Mouse (Mus musculus) cerebellum, postnatal 14 days (tissue): Measurements from ENCODE around the gene Lrrc8c.

ENCODE experiments used
- DNase-seq, 2 experiments: peaks; one replicate each; pipeline ENCODE4 v3.0.0; 2021; ENCODE audit warnings: mixed read lengths in 2 of 2

Lrrc8c gene

GRCm38 (mm10) chr5:105501136-105501535, 18.1 kb upstream of the Lrrc8c start:
- no peak for DNase-seq

GRCm38 (mm10) chr5:105508813-105509212, 10.4 kb upstream of the Lrrc8c start:
- DNase-seq, result no peak

- no peak for DNase-seq
Measured at GRCm38 (mm10) chr5:105512297-105512696, 6.9 kb upstream of the Lrrc8c start.

- no peak for DNase-seq
Measured at GRCm38 (mm10) chr5:105515532-105515931, 3.7 kb upstream of the Lrrc8c start.

DNA sequence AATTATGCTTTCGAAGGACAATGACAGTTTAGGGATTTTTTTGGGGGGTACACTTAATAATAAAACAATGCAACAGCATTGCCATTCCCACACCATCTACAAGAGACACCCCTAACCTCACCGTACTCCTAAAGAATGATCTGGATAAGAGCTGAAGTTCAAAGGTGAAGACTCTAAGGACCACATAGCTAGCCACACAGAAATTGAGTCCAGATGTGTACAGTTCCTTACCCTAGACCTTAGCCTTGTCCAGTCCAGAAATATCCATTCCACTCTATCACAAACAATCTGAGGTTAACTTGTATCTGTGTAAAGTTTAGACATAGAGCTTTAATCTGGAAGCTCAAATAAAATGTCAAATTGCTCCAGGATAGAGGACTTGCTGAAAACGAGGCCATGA, 2.9 kb upstream of the Lrrc8c start:
- DNase-seq, result no peak

GRCm38 (mm10) chr5:105517992-105518625, 1.1 kb upstream of the Lrrc8c start:
- DNase-seq, result no peak

DNA sequence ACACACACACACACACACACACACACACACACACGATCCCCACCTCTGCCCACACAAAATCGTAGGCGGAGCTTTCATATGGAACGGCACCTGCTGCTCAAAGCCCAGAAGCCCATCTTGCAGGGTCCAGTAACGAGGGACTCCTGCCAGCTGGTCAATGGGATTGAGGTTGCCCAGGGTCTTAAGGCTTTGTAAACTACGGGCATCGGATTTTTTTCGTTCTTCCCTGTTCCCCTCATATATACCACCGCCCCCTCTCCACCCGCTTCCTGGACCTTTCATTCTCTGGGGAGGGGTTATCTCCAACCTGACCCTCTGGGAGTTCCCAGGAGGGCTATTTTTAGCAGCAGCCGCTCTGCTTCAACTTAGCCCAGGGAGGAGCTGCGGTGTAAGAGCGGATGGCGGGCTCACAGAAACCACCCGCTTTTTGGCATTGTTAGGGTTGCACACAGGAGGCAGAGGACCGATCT, 527 bp upstream of the Lrrc8c start:
- DNase-seq, result peak; percentile 31 to 36

- DNase-seq, result peak in 1 of 2 experiments; percentile 12
Measured at GRCm38 (mm10) chr5:105519976-105520300, 750 bp downstream of the Lrrc8c start.

- DNase-seq, result no peak
Measured at GRCm38 (mm10) chr5:105520442-105520965, 1.3 kb downstream of the Lrrc8c start.

DNA sequence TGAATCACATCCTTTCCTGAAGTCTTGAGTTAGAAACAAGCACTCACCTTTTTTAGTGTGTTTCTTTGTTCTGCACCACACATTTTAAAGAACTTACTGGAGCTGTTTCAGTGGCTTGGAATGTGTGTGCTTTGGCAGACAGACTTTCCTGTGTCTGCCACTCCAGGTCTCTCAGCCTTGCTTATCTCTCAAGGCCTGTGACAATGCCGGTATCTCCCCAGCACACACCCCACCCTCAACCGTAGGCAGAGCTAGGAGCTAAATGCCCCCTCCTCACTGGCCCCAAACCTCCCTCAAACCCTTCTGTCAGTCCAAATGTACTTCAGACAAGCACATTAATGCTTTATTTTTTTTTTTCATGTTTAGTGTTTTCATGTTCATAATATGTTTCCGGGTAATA, 4.3 kb downstream of the Lrrc8c start:
- DNase-seq, result no peak

- no peak for DNase-seq
Measured at GRCm38 (mm10) chr5:105525004-105525403, 5.8 kb downstream of the Lrrc8c start.

DNA sequence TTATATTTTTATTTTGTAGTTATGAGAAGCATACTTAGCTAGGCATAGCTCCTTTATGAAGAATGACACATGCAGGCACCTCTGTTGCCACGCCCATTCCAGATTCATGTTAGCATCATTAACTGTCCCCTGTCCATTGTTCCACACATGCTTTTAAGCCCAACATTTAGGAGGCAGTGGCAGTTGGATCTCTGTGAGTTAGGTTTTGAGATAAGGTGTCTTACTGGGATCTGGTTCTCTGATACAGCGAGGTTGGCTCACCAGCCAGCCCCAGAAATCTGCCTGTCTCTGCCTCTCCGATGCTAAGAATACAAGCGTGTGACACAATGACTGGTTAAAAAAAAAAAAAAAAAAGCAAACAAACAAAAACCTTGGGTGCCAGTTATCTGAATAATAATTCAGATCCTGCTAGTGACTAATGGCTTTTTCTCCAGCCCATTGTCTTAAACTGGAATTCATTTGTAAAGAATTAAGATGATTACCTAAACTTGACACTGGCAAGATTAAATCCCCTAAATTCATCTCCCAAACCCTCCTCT, 7.0 kb downstream of the Lrrc8c start:
- no peak for DNase-seq

DNA sequence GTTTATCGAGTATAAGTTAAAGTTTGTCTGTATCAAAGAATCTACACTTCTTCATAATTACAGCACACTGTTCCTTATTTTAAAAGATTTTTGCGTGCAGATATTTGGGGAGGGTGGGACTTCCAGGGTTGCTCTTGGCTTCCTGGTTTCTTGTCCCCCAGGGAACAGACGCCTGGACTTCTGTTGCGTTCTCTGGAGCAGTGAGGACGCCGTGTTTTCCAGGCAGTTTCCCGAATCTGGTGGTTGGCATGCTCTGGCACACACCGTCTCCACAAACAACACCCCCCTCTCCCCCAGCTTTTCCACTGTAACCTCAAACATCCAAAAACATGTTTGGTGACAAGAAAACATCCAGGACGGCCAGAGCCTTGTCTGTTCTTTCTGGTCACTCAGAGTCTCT, 7.6 kb downstream of the Lrrc8c start:
- DNase-seq, result no peak

DNA sequence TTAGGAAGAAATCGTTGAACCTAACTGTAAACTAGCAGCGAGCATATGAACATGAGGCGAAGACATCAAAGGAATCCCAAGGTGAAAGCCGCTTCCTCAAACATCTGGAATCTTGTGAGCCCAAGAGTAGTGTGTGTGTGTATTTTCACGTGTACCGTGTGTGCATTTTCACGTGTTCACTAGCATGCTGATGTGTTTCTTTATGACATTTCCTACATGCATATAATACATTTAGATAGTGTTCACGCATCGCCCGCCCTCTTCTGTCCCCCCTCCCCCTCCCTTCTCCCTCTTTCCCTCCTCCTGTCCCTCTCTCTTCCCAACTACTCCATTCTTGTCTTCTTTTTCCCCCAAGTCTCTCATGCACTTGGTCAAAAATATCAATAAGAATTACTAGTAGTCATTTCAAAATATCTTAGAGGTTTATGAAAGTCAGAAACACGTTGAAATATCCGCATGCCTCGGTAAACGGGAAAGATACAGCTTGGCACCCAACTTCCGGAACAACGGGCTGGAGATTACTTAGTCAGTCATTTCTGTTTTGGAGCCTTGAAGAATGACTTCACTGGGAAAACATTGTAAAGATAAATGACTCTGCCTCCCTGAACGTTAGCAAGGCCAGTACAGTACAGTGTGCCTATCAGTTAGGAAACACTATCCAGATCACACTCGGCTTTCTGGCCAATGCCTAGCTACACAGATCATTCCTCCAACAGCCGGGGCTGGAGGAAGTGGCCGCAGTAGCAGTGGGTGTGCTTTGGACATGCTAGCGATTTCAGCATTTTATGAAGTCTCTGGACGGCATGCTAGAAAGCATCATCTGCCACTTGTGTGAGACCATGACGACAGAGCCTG, 8.5 kb downstream of the Lrrc8c start:
- DNase-seq, result no peak

DNA sequence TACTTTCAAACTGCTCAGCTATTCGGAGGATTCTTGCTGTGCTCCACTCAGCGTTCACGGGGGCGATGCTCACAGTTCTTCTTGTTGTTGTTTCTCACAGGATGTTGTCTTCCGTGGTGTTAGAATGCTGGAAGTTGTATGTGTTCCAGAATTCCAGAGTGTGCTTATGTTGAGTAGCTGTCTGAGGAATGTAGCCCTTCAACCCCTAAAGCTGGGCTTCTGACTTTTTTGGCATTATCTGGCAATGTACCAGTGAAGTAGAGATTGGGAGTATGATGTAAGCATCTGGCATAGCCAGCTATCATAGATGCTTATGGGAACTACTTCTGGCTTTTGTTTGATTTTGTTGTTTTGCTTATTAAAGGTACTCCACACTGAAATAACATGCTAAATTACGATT, 11.4 kb downstream of the Lrrc8c start:
- no peak for DNase-seq

GRCm38 (mm10) chr5:105535186-105535585, 16.0 kb downstream of the Lrrc8c start:
- no peak for DNase-seq

DNA sequence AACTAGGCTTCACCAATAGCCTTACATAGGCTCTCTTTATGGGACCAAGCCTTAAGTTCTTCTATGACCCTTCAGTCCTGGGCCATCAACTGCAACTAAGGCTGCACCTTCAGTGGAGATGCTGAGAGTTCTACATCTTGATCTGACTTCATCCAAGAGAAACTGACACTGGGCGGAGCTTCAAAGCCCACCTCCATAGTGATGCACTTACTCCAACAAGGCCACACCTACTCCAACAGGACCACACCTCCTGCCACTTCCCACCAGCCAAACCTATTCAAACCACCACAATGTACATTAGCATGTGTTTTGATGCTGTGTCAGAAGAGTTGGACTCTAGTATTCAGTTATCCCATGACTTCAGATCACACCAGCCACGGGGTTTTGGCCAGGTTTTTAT, 17.0 kb downstream of the Lrrc8c start:
- DNase-seq, result no peak

GRCm38 (mm10) chr5:105537101-105537723, 18.0 kb downstream of the Lrrc8c start:
- no peak for DNase-seq

- DNase-seq, result no peak
Measured at GRCm38 (mm10) chr5:105541051-105541450, 21.9 kb downstream of the Lrrc8c start.

DNA sequence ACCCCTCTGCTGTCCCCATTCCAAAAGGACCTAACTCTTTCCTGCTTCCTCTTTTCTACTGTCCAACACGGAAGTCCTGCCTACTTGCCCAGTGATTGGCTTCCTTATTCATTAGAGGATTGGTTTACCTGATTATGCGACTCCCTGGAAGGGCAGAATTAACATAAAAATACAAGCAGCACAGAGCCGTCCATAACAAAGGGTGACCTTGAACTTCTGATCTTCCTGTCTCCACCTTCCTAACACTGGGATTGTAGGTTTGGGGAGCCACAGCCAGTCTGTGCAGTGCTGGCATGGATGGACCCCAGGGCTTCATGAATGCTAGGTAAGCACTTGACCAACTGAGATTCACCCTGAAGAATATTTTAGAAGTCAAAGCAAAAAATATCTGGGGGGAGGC, 25.9 kb downstream of the Lrrc8c start:
- no peak for DNase-seq

GRCm38 (mm10) chr5:105547115-105547514, 27.9 kb downstream of the Lrrc8c start:
- DNase-seq, result no peak

DNA sequence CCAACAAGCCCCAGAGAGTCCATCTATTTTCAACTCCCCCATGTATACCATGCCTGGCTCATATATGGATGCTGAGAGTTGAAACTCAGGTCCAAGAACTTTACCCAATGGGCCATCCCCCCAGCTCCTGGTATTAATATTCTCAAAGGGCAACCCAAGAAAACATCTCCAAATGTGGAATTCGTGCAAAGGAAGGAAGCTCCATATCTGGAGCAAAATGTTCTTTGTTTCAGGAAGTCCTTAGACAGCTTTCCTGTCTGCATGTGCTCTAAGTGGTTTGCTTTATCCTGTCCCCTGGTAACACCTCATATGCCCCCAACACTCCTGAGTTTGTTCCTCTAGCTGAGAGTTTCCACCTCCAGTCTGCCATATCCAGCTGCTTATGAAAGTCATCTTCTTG, 32.6 kb downstream of the Lrrc8c start:
- DNase-seq, result no peak

DNA sequence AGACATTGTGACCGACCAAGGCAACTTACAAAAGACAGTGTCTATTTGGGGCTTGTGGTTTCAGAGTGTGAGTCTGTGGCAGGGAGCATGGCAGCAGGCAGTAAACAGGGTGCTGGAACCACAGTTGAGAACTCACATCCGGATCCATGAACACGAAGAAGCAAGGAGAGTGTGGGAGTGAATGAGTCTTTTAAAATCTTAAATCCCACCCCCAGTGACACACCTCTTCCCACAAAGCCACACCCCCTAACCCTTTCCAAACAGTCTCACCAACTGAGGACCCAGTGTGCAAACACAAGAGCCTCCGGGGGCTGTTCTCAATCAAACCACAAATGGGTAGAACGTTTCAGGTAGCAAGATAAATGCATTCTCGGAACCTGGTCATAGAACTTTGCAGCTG, 37.1 kb downstream of the Lrrc8c start:
- DNase-seq, result no peak
